Mouse (Mus musculus) mouse embryonic stem cell (cell line): ENCODE results near the gene Tbx15.

Experiments used
- in situ Hi-C, 2 experiments: fragments of 300-500 bp; cut with MboI; formaldehyde crosslinking; loops; 1 replicate in 1 of 2; 3 replicates in 1 of 2; pipeline ENCODE4 v1.14.3; 2019 to 2020; ENCODE audit warnings: low sequenced_read_pairs in 2 of 2, low pct_unique_long_range_greater_than_20kb in 1 of 2, mixed read lengths in 1 of 2; ENCODE audit not compliant: unreplicated experiment in 1 of 2

Tbx15 gene

DNA sequence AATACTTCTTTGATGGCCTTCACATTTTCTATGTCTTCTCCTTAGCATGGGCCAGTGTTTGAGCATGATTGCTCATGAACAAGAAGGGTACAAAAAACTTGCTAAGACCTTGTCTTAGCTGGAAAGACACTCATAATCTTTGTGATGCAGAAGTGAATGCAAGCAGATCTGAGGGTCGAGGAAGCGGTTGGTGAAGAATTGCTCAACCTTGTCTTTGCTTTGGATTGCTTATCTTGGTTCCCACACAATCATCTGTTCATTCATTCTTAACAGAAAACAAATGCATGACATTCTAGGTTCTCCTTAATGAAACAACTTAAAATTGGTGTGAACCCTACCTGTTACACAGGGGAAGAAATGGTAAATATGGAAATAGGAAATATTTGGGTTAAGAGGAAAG is 82.2 kb downstream of the Tbx15 start:
- in situ Hi-C loops: no loop called here

DNA sequence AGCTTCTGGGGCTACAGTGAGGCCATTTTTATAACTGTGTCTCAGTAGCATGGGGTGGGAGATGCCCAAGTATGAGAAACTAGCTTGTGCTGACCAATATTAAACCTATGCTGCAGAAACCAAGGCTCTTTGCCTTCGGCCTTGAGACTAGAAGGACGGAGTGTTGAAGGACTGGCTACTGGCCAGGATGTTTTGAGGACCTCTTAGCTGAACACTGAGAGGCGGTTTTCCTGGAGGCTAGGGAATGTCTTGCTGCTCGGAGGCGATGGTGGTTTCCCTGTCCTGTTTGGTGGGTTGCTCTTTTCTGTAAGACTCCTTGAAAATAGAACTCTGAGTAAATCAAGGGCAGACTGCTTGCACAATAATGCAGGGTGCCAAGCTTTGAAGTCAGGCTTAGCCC is 89.1 kb downstream of the Tbx15 start:
- in situ Hi-C loops: no loop called here

DNA sequence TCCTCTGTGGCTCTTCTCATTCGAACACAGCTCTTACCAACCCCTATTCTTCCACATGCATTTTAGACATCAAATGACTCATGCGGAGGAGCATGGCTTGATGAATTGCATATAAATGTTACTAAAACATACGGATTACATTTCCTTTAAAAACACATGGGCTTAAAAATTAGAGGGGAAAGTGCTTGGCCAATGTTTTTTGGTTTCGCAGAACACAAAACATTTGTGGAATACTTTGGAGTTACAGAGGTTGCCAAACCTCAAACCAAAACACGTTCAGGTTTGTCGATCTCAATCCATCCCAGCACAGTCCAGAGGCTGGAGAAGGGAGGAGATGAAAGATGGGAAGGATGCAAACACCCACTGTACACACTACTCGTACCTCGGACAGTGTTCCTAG is 90.9 kb downstream of the Tbx15 start:
- in situ Hi-C loops: no loop called here

DNA sequence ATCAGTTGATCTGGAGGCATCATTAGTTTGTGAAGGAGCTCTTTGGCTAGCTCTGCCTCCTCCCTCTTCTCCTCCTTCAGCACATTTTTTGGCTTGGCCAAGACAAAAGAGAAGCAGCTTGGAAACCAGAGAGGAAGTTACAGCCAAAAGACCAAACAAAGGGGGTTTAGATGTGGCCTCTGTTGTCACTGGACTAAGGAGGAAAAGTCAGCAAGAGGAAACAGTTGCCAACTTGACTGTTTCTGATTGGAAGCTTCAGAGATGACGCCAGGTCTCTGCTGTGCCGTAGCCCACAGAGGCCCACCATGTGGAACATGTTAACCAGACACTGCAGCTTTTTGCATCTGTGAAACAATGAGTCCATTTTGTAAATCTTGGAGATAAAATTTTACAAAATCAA is 96.7 kb downstream of the Tbx15 start:
- in situ Hi-C loops: no loop called here

DNA sequence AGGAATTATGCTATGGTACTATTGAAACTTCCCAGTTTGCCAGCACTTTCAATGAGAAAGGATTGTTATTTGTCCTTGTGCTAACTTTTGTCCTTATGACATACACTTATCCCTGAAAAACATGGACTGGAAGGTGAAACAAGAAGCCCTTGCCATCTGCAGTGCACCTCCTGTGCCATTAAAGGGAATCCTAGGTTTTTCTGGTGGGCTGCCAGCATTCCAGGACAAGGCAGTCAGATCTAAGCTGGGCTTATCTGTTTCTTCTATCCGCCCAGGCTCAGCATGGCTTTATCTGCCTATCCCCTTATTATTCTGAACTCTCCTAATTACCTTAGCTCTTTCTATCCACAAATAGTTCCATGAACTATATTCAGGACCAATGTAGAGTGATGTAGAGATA is 98.6 kb downstream of the Tbx15 start:
- in situ Hi-C loops: no loop called here

DNA sequence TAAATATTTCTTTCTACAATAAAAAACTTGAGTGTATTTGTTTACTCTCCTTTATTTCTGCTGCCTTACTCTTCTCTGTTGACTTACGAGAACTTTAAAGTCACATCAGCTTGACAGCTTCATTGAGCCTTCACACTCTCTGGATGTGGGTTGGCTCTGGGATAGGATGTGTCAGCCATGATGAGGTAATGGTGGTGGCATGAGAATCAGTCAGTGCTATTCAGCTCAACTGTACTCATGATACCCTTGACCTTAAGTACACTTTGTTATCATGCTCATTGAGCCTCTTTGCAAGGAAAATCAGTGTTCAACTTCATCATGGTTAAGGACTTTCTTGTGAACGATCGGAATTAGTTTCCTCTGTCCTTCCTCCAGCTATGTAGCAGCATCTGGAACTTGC is 99.8 kb downstream of the Tbx15 start:
- in situ Hi-C loops: no loop called here

DNA sequence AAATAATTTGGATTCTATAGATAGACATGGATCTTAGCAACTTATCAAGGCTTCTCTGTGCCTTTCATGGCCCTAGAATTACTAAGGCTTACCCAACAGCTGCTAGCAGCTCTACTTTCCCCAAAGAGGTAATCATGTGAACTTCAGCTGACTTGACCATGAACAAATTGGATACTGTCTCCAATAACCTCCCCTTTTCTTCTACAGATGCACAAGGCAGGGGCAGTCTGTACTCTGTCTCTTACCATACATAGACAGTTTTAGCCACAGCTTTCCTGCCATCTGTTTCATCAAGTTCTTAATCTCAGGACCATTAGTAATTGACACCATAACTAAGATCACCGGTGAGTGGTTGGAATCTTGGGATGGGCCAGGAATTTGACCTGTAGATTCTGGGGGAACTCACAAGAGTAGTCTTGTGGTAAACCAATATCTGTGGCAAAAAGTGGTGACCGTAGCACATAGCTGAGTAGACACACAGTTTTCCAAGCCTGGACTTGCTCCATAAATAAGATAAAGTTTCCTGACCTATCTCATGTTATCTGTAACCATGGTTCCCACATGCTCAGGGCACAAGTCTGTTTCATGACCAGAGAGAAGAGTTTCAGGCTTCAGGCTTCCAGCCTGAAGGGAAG is 139.6 kb downstream of the Tbx15 start:
- in situ Hi-C loops: no loop called here

DNA sequence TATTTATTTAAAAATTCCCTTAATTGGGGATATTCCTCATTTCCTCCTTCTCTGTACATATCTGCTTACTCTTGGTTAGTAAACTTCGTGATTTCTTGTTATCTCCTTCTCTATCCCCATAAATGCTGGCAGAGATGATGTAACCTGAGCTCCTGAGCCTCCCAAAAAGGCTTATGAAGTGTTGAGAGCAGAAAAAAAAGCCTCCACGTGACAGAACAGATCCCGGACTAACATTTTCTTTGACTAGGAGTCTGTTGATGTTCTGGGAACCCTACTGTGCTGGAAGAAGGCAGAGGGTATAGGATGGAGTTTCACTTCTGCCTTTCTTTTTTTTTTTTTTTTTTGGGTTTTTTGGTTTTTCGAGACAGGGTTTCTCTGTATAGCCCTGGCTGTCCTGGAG is 146.9 kb downstream of the Tbx15 start:
- in situ Hi-C loops: no loop called here
